Mouse (Mus musculus): ENCODE results near the gene Ephb4. TPM values are rescaled to one million over a fixed set of nuclear protein-coding genes. Genes with fewer than 3 reads are reported as not detected.

The Ephb4 gene
- polyA plus RNA-seq, 1 experiment from 2014 or later, result 71.2 TPM

DNA sequence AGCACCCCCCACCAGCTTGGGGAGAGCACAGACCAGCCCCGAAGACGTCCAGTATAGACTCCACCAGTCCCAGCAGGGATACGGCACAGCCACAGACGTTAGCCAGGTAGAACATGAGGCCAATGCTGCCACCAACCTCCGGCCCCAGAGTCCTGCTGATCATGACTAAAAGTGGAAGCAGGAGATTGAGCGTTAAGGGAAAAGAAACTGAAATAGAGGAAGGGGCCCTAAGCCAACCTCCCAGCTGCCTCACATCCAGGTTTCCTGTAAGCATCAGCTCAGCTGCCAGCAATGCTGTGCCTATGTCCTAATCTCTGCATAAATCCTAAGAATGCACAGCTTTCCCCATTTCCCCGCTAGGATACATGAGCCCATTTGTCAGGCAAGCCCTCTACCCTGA is 19.0 kb upstream of the Ephb4 start:
- no peaks in the 10 kb centered on the region for H3K27me3 ChIP-seq (ENCODE audit: control insufficient read depth, insufficient read depth, low read length)
- WGBS, result 89% methylated on average over 7 of the region's 7 CpGs
- H3K4me3 ChIP-seq (ENCODE audit: low read depth, low read length), result no peak overlapping the region
- 0 out of 2 replicates have a peak, but pooled peaks cover 2% of the 10 kb centered on the region for H3K36me3 ChIP-seq (ENCODE audit: control insufficient read depth, insufficient read depth, low read length)
- H3K4me1 ChIP-seq (ENCODE audit: control insufficient read depth, insufficient read depth, low read length), result peaks cover 3% of the 10 kb centered on the region
- ATAC-seq (ENCODE audit: insufficient number of reproducible peaks, low FRiP score, low TSS enrichment, low read depth), result no peak
- H3K27ac ChIP-seq (replicated peaks; ENCODE audit: low read depth, low read length), result no peak overlapping the region
- no peak overlapping the region for H3K9ac ChIP-seq (ENCODE audit: low read length)
- no peaks in the 10 kb centered on the region for H3K9me3 ChIP-seq (ENCODE audit: control insufficient read depth, low read length)
- no peak for DNase-seq (ENCODE audit: low spot score)
- no peak overlapping the region for H3K4me2 ChIP-seq (ENCODE audit: low read depth, severe bottlenecking)

DNA sequence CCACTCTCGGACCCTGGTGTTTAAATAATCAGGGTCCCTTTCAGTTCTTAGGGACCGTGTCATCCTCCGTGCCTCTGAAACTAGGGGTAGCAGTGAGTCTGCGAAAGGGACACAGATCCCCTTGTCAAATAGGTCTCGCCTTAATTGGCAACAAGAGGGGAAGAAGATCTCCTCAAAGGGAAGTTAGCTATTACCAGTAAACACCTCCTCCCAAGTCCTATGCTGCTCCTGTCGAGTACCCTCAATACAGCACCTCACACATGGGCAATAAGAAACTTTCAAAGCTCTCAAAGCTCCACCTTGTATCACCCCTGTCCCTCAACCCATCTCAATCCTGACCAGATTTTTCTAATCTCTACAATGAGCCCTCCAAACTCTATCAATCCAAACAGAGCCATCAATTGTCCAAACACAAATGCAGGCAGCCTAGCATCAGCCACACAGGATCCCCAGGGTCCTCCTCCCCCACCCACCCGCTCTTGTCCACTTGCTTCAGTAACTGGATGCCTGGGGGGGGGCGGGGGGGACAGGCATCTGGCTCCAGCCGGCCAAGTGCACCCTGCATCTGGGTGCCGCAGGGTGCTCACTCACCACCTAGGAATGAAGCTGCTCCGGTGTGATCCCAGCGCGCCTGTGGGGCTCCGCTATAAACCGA is 16.9 kb upstream of the Ephb4 start:
- 15% methylated on average over 15 of the region's 15 CpGs for WGBS
- DNase-seq (ENCODE audit: low spot score) (no peak), ATAC-seq (ENCODE audit: insufficient number of reproducible peaks, low FRiP score, low TSS enrichment, low read depth) (peak; percentile 33; the same call in 1 of the 2 replicates)
- Histone ChIP-seq H3K27ac (replicated peaks; ENCODE audit: low read depth, low read length) (no peak overlapping the region), H3K4me2 (ENCODE audit: low read depth, severe bottlenecking) (peak overlapping the region; percentile 66), H3K9ac (ENCODE audit: low read length) (peak overlapping the region; percentile 70), H3K9me3 (ENCODE audit: control insufficient read depth, low read length) (no peaks in the 10 kb centered on the region), H3K4me1 (ENCODE audit: control insufficient read depth, insufficient read depth, low read length) (peaks cover 3% of the 10 kb centered on the region), H3K27me3 (ENCODE audit: control insufficient read depth, insufficient read depth, low read length) (no peaks in the 10 kb centered on the region), H3K36me3 (ENCODE audit: control insufficient read depth, insufficient read depth, low read length) (no peaks in the 10 kb centered on the region), H3K4me3 (ENCODE audit: low read depth, low read length) (peak overlapping the region; percentile 61)

DNA sequence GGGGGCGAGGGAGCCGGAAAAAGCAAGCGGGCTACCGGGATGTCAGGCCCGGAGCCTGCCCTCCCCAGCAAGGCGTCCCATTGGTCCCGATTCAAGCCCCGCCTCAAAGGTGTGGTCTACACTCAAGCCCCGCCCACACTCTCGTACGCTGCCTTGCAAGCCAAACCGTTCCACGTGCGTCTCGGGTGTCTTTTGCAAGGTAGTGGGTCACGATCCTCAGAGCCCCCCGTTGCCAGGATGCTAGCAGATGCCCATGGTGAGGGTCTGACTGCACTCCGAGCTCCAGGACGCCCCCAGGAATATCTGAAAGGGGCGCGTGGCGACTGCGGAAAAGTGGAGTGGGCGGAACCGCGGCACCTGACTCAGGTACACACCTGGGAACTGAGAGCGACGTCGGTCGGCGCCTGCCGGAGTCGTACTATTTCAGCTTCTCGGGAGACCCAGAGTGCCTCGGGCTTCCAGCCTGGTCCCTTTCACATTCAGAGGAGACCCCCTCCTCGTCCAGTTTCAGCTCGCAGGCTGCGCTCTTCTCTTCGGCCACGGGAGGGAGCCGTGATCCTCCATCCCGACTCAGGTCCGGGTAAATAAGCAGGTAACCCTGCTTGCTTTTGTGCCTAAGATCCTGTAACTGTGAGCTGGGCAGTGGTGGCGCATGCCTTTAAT is 16.3 kb upstream of the Ephb4 start, which contains the start of gene Slc12a9:
TSS of gene Slc12a9 (minus strand) at position 86 of the 663 bp plus-strand sequence.
- H3K4me3 ChIP-seq (ENCODE audit: low read depth, low read length), result peak within 1 kb of the TSS; percentile 61
- no peaks in the 10 kb centered on the region for H3K36me3 ChIP-seq (ENCODE audit: control insufficient read depth, insufficient read depth, low read length)
- ATAC-seq (ENCODE audit: insufficient number of reproducible peaks, low FRiP score, low TSS enrichment, low read depth) (peak; percentile 90), DNase-seq (ENCODE audit: low spot score) (peak; percentile 95)
- 1% methylated on average over 44 of the region's 44 CpGs for WGBS
- peaks cover 6% of the 10 kb centered on the region for H3K4me1 ChIP-seq (ENCODE audit: control insufficient read depth, insufficient read depth, low read length)
- H3K27me3 ChIP-seq (ENCODE audit: control insufficient read depth, insufficient read depth, low read length), result no peaks in the 10 kb centered on the region
- H3K9me3 ChIP-seq (ENCODE audit: control insufficient read depth, low read length), result no peaks in the 10 kb centered on the region
- peak within 1 kb of the TSS; percentile 66 for H3K4me2 ChIP-seq (ENCODE audit: low read depth, severe bottlenecking)
- H3K9ac ChIP-seq (ENCODE audit: low read length), result peak within 1 kb of the TSS; percentile 70
- no peak within 1 kb of the TSS for H3K27ac ChIP-seq (replicated peaks; ENCODE audit: low read depth, low read length)

DNA sequence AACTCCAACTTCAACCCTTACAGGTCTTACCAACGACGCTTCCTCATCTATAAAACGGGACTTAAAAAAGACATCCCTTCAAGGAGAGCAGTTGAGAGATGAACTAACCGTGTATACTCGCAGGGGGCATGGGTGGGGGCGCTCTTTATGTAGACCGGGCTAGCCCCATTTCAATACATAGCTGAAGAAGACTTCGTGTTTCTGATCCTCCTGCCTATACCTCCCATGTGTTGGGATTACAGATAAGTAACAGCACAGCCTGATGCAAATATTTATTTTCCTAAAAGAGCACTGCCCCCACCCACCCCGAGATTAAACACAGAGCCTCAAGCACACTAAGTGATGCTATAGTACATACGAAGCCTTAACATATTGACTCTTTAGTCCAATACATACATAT is 15.6 kb upstream of the Ephb4 start:
- Histone ChIP-seq H3K27me3 (ENCODE audit: control insufficient read depth, insufficient read depth, low read length) (no peaks in the 10 kb centered on the region), H3K36me3 (ENCODE audit: control insufficient read depth, insufficient read depth, low read length) (no peaks in the 10 kb centered on the region), H3K27ac (replicated peaks; ENCODE audit: low read depth, low read length) (no peak overlapping the region), H3K4me1 (ENCODE audit: control insufficient read depth, insufficient read depth, low read length) (peaks cover 13% of the 10 kb centered on the region), H3K9me3 (ENCODE audit: control insufficient read depth, low read length) (no peaks in the 10 kb centered on the region), H3K4me2 (ENCODE audit: low read depth, severe bottlenecking) (no peak overlapping the region), H3K9ac (ENCODE audit: low read length) (no peak overlapping the region), H3K4me3 (ENCODE audit: low read depth, low read length) (no peak overlapping the region)
- DNase-seq (ENCODE audit: low spot score) (no peak), ATAC-seq (ENCODE audit: insufficient number of reproducible peaks, low FRiP score, low TSS enrichment, low read depth) (no peak)
- 61% methylated on average over 10 of the region's 10 CpGs for WGBS

DNA sequence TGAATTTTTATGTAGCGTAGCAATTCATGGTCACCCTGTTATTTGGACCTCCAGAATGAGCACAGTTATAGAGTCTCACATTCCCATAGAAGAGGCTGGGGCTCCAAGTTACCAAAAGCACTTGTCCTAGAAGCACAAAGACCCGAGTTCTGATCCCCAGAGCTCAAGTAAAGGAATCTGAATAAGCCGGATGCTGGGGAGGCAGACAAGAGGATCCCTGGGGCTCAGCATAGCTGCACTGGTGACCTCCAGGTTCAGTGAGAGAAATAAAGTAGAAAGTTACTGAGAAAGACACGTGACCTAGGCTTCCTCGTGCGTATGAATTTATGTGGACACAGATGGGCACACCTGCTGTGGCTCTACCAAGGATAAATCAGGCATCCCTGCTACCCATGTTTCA is 14.8 kb upstream of the Ephb4 start:
- no peak for DNase-seq (ENCODE audit: low spot score)
- 75% methylated on average over 6 of the region's 6 CpGs for WGBS
- H3K27ac ChIP-seq (replicated peaks; ENCODE audit: low read depth, low read length), result no peak overlapping the region
- peaks cover 18% of the 10 kb centered on the region for H3K4me1 ChIP-seq (ENCODE audit: control insufficient read depth, insufficient read depth, low read length)
- no peaks in the 10 kb centered on the region for H3K27me3 ChIP-seq (ENCODE audit: control insufficient read depth, insufficient read depth, low read length)
- no peak overlapping the region for H3K4me3 ChIP-seq (ENCODE audit: low read depth, low read length)
- no peak overlapping the region for H3K4me2 ChIP-seq (ENCODE audit: low read depth, severe bottlenecking)
- no peak overlapping the region for H3K9ac ChIP-seq (ENCODE audit: low read length)
- no peaks in the 10 kb centered on the region for H3K9me3 ChIP-seq (ENCODE audit: control insufficient read depth, low read length)
- H3K36me3 ChIP-seq (ENCODE audit: control insufficient read depth, insufficient read depth, low read length), result no peaks in the 10 kb centered on the region
- no peak for ATAC-seq (ENCODE audit: insufficient number of reproducible peaks, low FRiP score, low TSS enrichment, low read depth)

DNA sequence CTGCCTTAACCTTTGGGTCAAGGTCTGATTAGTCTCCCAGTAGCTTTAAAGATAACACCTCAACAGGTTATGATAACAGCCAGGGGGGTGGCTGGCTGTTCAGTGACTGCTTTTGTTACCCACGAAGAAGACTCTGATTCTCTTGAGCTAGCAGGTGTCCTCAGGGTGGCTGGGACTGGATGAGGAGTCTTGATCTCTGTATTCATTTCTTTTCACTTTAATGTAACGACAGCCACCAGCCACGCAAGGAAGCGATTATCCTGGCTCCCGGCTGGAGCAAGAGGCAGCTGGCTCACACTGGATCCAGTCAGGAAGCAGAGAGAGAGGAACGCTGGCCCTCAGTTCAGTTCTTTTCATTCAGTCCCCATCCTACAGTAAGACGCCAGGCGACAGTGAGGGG is 12.7 kb upstream of the Ephb4 start:
- H3K4me3 ChIP-seq (ENCODE audit: low read depth, low read length), result no peak overlapping the region
- H3K4me1 ChIP-seq (ENCODE audit: control insufficient read depth, insufficient read depth, low read length), result peaks cover 18% of the 10 kb centered on the region
- 47% methylated on average over 8 of the region's 8 CpGs for WGBS
- no peak overlapping the region for H3K27ac ChIP-seq (replicated peaks; ENCODE audit: low read depth, low read length)
- H3K27me3 ChIP-seq (ENCODE audit: control insufficient read depth, insufficient read depth, low read length), result no peaks in the 10 kb centered on the region
- H3K9ac ChIP-seq (ENCODE audit: low read length), result no peak overlapping the region
- H3K4me2 ChIP-seq (ENCODE audit: low read depth, severe bottlenecking), result no peak overlapping the region
- ATAC-seq (ENCODE audit: insufficient number of reproducible peaks, low FRiP score, low TSS enrichment, low read depth) (no peak), DNase-seq (ENCODE audit: low spot score) (no peak)
- H3K9me3 ChIP-seq (ENCODE audit: control insufficient read depth, low read length), result no peaks in the 10 kb centered on the region
- no peaks in the 10 kb centered on the region for H3K36me3 ChIP-seq (ENCODE audit: control insufficient read depth, insufficient read depth, low read length)

DNA sequence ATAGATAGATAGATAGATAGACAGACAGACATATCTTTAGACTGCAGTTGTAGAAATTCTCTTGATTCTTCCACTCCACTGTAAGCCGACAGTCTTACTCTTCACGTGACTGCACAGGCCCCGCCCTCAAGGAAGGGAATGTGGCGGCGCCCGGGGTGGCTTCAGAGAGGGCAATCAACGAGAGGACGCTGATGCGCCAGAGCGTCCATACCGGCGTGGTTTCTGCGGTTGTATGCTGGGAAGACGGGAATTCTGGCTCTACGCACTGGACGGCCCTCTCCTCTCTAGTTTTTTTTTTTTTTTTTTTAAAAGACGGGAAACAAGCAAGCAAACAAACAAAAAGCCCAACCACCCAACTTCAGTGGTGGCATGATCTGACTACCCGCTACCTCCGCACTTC is 11.7 kb upstream of the Ephb4 start:
- ATAC-seq (ENCODE audit: insufficient number of reproducible peaks, low FRiP score, low TSS enrichment, low read depth), result peak; percentile 79; the same call in 1 of the 2 replicates
- peak; percentile 87 for DNase-seq (ENCODE audit: low spot score)
- H3K9me3 ChIP-seq (ENCODE audit: control insufficient read depth, low read length), result no peaks in the 10 kb centered on the region
- 0 out of 2 replicates have a peak overlapping the region, but pooled peaks have one; percentile 36 for H3K27ac ChIP-seq (replicated peaks; ENCODE audit: low read depth, low read length)
- H3K9ac ChIP-seq (ENCODE audit: low read length), result peak overlapping the region; percentile 64
- H3K36me3 ChIP-seq (ENCODE audit: control insufficient read depth, insufficient read depth, low read length), result no peaks in the 10 kb centered on the region
- WGBS, result under 1% methylated on average over 19 of the region's 19 CpGs
- H3K4me3 ChIP-seq (ENCODE audit: low read depth, low read length), result peak overlapping the region; percentile 33
- peaks cover 15% of the 10 kb centered on the region for H3K4me1 ChIP-seq (ENCODE audit: control insufficient read depth, insufficient read depth, low read length)
- H3K27me3 ChIP-seq (ENCODE audit: control insufficient read depth, insufficient read depth, low read length), result no peaks in the 10 kb centered on the region
- H3K4me2 ChIP-seq (ENCODE audit: low read depth, severe bottlenecking), result peak overlapping the region; percentile 70

DNA sequence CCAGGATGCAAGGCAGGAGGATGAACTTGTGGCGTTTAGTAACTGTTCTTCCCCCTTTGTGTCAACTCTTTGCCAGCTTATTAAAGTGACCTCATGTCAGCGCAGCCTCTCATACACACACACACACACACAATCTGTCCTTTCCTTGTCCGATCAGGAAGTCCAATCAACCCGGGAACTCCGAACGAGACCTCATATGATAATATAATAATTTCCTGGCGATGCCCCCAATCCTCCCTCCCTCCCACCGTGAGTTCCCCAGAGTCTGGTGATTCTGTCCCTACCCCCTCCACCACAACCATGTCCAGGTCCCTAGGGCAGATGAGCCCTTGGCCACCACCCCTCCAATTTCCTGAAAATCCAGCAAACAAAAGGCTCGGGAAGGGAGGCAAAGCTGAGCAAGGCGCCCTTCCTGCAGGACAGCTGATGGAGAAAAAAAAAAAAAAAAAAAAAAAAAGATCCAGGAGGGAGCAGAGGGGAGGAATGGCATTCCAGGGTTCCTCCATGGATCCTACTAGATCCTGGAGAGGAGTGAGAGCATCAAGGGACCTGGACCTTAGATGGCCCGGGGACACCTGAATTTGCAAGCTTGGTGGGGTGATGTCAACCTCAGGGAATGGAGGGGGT is 11.1 kb upstream of the Ephb4 start:
- H3K9me3 ChIP-seq (ENCODE audit: control insufficient read depth, low read length), result no peaks in the 10 kb centered on the region
- peaks cover 15% of the 10 kb centered on the region for H3K4me1 ChIP-seq (ENCODE audit: control insufficient read depth, insufficient read depth, low read length)
- peak overlapping the region; percentile 70 for H3K4me2 ChIP-seq (ENCODE audit: low read depth, severe bottlenecking)
- H3K27me3 ChIP-seq (ENCODE audit: control insufficient read depth, insufficient read depth, low read length), result no peaks in the 10 kb centered on the region
- ATAC-seq (ENCODE audit: insufficient number of reproducible peaks, low FRiP score, low TSS enrichment, low read depth), result no peak
- peak overlapping the region; percentile 36; the same call in 1 of the 2 replicates for H3K27ac ChIP-seq (replicated peaks; ENCODE audit: low read depth, low read length)
- DNase-seq (ENCODE audit: low spot score), result peak; percentile 53
- H3K4me3 ChIP-seq (ENCODE audit: low read depth, low read length), result peak overlapping the region; percentile 33
- H3K9ac ChIP-seq (ENCODE audit: low read length), result peak overlapping the region; percentile 64
- 5% methylated on average over 11 of the region's 11 CpGs for WGBS
- H3K36me3 ChIP-seq (ENCODE audit: control insufficient read depth, insufficient read depth, low read length), result no peaks in the 10 kb centered on the region

All from limb, embryonic 11.5 days (tissue).